Mouse (Mus musculus) embryonic facial prominence, embryonic 12.5 days (tissue): ENCODE results near the gene Mpzl2. TPM values are rescaled to one million over a fixed set of nuclear protein-coding genes. Genes with fewer than 3 reads are reported as not detected.

Source experiments
- ATAC-seq: fragments of 200-750 bp; cut with Nextera tagmentation; 2 replicates; pipeline ENCODE4 v1.8.0; 2017; ENCODE audit not compliant: insufficient number of reproducible peaks, insufficient read depth, low FRiP score, low TSS enrichment
- H3K27ac ChIP-seq: fragments of 300-500 bp; sonication (generic); 2 replicates; pipeline ENCODE4 v1.5.1; 2016; ENCODE audit warnings: mild to moderate bottlenecking
- H3K27me3 ChIP-seq: fragments of 300-500 bp; sonication (generic); 2 replicates; pipeline ENCODE4 v1.6.1; 2016; ENCODE audit warnings: mild to moderate bottlenecking, moderate library complexity
- H3K36me3 ChIP-seq: fragments of 300-500 bp; sonication (generic); 2 replicates; pipeline ENCODE4 v1.6.1; 2016; ENCODE audit warnings: mild to moderate bottlenecking
- H3K4me1 ChIP-seq: fragments of 300-500 bp; sonication (generic); 2 replicates; pipeline ENCODE4 v1.6.1; 2016
- H3K4me2 ChIP-seq: fragments of 300-500 bp; sonication (generic); replicated peaks from 2 replicates; pipeline ENCODE4 v1.6.1; 2016; ENCODE audit warnings: mild to moderate bottlenecking, moderate library complexity
- H3K4me3 ChIP-seq: fragments of 300-500 bp; sonication (generic); 2 replicates; pipeline ENCODE4 v1.5.1; 2016; ENCODE audit warnings: mild to moderate bottlenecking
- H3K9ac ChIP-seq: fragments of 300-500 bp; sonication (generic); 2 replicates; pipeline ENCODE4 v1.6.1; 2016; ENCODE audit warnings: mild to moderate bottlenecking, moderate library complexity
- H3K9me3 ChIP-seq: fragments of 300-500 bp; sonication (generic); 2 replicates; pipeline ENCODE4 v1.6.1; 2016; ENCODE audit warnings: mild to moderate bottlenecking, moderate library complexity
- WGBS: fragments of 180-500 bp; shearing (Covaris S2); methylation state at CpG from one replicate; pipeline ENCODE4 v1.1.7; 2016; 5-methylcytosine and 5-hydroxymethylcytosine counted together
- polyA plus RNA-seq: library from polyadenylated mRNA; unstranded; fragments of >200 nt; fragmentation: Nextera tagmentation; extraction: Ambion mirVana; gene quantifications from 2 replicates; pipeline ENCODE4 v1.2.1, GENCODE M21; 2016

Mpzl2 gene
- polyA plus RNA-seq, 1 experiment from 2014 or later: 11.3 TPM

DNA sequence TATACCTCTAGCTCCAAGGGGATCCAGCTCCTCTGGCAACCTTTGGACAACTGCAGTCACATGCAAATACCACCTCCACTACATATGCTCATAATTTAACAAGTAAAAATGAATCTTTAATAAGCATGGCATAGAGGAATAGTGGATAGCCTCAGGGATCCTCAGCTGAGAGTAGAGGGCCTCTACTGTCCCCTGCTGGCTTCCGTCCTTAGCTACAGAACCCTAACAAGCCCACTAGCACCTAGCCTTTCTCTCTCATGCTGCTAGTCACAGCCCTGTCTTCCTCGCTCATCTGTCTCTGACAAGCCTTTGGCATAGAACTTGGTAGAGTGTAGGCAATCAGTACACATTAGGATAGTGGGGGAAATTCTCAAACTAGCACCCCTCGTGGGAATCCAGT is 51.2 kb downstream of the Mpzl2 start:
- H3K9ac ChIP-seq: no peak overlapping the region
- no peak overlapping the region for H3K4me2 ChIP-seq
- no peaks in the 10 kb centered on the region for H3K4me1 ChIP-seq
- H3K4me3 ChIP-seq: no peak overlapping the region
- 70% methylated on average over 3 of the region's 3 CpGs for WGBS
- no peaks in the 10 kb centered on the region for H3K9me3 ChIP-seq
- no peak for ATAC-seq
- H3K27me3 ChIP-seq: 0 out of 2 replicates have a peak, but pooled peaks cover 2% of the 10 kb centered on the region
- no peak overlapping the region for H3K27ac ChIP-seq
- no peaks in the 10 kb centered on the region for H3K36me3 ChIP-seq

DNA sequence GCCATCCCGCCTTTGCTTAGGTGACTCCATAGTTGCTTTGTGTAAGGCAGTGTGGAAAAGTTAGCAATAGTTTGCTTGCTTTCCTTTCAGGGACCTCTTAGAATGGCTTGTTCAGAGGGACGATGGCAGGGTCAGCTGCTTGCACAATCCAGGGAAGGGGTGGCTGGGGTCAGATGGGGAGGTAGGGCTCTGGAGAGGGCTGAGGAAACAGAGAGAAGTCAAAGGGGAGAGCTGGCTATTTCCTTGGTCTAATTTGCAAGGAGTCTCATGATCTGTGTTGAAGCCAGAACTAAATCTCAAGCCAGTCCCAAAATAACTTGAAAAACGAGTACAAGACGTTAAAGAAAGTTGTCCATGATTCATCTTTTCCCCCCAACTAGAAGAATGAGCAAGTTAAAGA is 53.0 kb downstream of the Mpzl2 start:
- no peak overlapping the region for H3K4me2 ChIP-seq
- 67% methylated on average over 4 of the region's 4 CpGs for WGBS
- no peak overlapping the region for H3K9ac ChIP-seq
- ATAC-seq: no peak
- H3K4me1 ChIP-seq: no peaks in the 10 kb centered on the region
- H3K36me3 ChIP-seq: no peaks in the 10 kb centered on the region
- no peaks in the 10 kb centered on the region for H3K9me3 ChIP-seq
- no peak overlapping the region for H3K4me3 ChIP-seq
- H3K27me3 ChIP-seq: no peaks in the 10 kb centered on the region
- no peak overlapping the region for H3K27ac ChIP-seq

- no peak overlapping the region for H3K4me2 ChIP-seq
- 72% methylated on average over 6 of the region's 6 CpGs for WGBS
Observed at GRCm38 (mm10) chr9:45095149-45095937, 55.7 kb downstream of the Mpzl2 start.

DNA sequence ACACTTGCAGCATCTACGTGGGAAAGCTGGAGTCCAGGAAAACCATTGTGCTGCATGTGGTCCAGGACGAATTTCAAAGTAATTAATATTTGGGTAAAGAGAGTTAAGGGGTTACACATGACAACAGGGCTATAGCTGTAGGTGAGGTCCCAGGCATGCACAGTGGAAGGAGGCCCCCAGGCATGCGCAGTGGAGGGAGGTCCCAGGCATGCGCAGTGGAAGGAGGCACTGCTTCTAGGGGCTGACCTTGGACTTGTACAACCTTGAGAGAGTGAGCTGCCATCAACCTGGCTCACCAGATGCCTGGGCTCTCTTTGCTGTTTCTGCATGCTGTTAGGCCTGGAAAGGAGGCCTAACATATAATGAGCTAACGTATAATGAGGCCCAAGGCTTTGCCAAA is 58.3 kb downstream of the Mpzl2 start:
- ATAC-seq: no peak
- Histone ChIP-seq H3K27me3 (no peaks in the 10 kb centered on the region), H3K27ac (no peak overlapping the region), H3K4me2 (no peak overlapping the region), H3K9me3 (no peaks in the 10 kb centered on the region), H3K4me3 (no peak overlapping the region), H3K36me3 (no peaks in the 10 kb centered on the region), H3K4me1 (no peaks in the 10 kb centered on the region), H3K9ac (no peak overlapping the region)
- WGBS: 90% methylated on average over 5 of the region's 5 CpGs

More at GRCm38 (mm10) chr9:45095149-45095937, 55.7 kb downstream of the Mpzl2 start:
- H3K27me3 ChIP-seq: no peaks in the 10 kb centered on the region
- no peak overlapping the region for H3K27ac ChIP-seq
- no peak overlapping the region for H3K9ac ChIP-seq
- H3K36me3 ChIP-seq: no peaks in the 10 kb centered on the region
- H3K4me3 ChIP-seq: no peak overlapping the region
- no peaks in the 10 kb centered on the region for H3K9me3 ChIP-seq
- H3K4me1 ChIP-seq: no peaks in the 10 kb centered on the region
- ATAC-seq: no peak

DNA sequence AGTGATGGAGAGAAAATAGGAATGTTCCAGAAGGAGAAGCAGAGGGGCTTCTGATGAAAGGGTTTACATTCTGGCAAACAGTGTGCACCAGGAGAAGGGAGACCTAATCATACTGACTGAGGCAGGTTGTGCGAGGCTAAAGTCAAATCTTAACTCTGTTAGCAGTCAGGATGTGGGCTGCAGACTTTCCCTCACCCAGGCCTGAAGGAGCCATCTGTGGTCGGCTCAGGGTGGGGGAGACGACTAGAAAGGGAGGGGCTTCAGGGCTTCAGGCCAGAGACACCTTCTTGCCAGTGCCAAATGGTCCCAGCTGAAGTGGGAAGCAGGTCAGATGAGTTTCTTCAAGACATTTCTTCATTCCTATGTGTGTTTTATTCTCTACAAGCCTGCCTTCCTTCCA is 58.8 kb downstream of the Mpzl2 start:
- Histone ChIP-seq H3K9me3 (no peaks in the 10 kb centered on the region), H3K27me3 (no peaks in the 10 kb centered on the region), H3K9ac (no peak overlapping the region), H3K4me2 (no peak overlapping the region), H3K27ac (no peak overlapping the region), H3K4me1 (no peaks in the 10 kb centered on the region), H3K4me3 (no peak overlapping the region), H3K36me3 (no peaks in the 10 kb centered on the region)
- WGBS: 58% methylated on average over 3 of the region's 3 CpGs
- no peak for ATAC-seq

DNA sequence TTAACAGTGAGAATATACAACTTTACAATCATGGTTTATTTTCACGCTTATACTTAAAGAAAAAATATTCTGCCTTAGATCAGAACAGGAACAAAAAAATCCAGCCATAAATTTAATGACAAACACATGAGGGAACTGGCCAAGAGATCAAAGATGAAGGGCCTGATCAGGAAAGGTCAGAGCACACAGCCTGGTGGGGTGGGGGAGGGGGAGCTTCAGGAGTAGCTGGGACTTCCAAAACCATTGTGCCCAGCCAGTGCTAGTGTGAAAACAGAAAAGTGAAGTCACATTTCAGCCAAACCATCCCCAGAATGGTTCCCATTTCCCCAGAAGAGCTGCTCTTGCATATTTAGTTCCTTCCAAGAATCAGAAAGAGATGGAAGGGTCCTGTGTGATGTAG is 62.9 kb downstream of the Mpzl2 start:
- no peak for ATAC-seq
- Histone ChIP-seq H3K9ac (no peak overlapping the region), H3K4me1 (no peaks in the 10 kb centered on the region), H3K4me3 (no peak overlapping the region), H3K27me3 (no peaks in the 10 kb centered on the region), H3K36me3 (no peaks in the 10 kb centered on the region), H3K4me2 (no peak overlapping the region), H3K27ac (no peak overlapping the region), H3K9me3 (no peaks in the 10 kb centered on the region)
- WGBS: 45% methylated on average over 1 of the region's 1 CpGs

DNA sequence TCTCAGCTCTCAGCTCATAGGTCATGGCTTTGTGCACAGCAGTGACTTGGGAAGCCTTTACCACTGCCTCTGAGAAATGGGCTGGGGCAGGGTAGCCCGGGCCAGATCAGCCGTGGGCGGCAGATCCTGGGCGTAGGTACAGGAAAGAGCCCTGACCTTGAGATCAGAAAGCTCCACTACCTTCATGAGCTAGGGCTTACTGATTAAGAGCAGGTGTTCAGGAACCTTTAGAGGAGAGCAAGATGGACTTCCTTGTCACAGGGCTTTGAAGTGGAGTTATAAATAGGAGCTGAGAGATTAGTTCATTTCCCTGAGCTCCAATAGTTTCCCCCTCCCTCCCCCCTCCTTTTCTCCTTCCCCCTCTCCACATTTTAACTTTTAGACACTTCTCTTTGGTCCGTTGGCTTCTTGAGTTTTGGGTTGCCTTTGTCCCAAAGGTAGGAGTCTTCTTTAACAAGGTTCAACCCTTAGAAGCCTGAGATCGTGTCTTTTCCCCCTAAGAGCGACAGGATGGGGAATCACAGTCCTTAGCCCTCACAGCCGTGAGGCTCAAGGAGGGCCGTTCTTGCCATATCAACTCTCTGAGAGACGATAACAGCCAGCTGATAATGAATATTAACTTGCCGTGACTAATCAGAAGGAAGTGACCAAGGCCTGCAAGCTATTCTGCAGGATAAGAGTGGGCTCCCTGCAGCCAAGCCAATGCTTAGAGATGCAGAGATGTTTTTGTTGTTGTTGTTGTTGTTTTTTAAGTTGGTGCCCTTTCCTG is 63.8 kb downstream of the Mpzl2 start:
- no peak overlapping the region for H3K4me3 ChIP-seq
- no peaks in the 10 kb centered on the region for H3K27me3 ChIP-seq
- H3K27ac ChIP-seq: no peak overlapping the region
- H3K9ac ChIP-seq: no peak overlapping the region
- H3K36me3 ChIP-seq: no peaks in the 10 kb centered on the region
- H3K4me1 ChIP-seq: no peaks in the 10 kb centered on the region
- WGBS: 42% methylated on average over 11 of the region's 11 CpGs
- no peak for ATAC-seq
- no peaks in the 10 kb centered on the region for H3K9me3 ChIP-seq
- H3K4me2 ChIP-seq: no peak overlapping the region

Other genes with a start within 250 kb of the Mpzl2 start
- 3.8 and 4.1 TPM in 2 replicates for gene Tmem25, start 240.5 kb upstream of the Mpzl2 start, polyA plus RNA-seq
- 0.40 TPM in 1 of 2 replicates, not detected in the other for gene Ttc36, start 236.7 kb upstream of the Mpzl2 start, polyA plus RNA-seq
- gene Kmt2a, start 158.5 kb upstream of the Mpzl2 start, polyA plus RNA-seq: 23.5 and 24.4 TPM in 2 replicates
- gene Atp5l, start 119.1 kb upstream of the Mpzl2 start, polyA plus RNA-seq: 538 and 574 TPM in 2 replicates
- gene Ube4a, start 74.2 kb upstream of the Mpzl2 start, polyA plus RNA-seq: 25.7 and 26.3 TPM in 2 replicates
- not detected in 2 replicates for gene Cd3g, start 59.4 kb upstream of the Mpzl2 start, polyA plus RNA-seq
- gene Cd3d, start 58.0 kb upstream of the Mpzl2 start, polyA plus RNA-seq: not detected in 2 replicates
- not detected in 2 replicates for gene Cd3e, start 30.2 kb upstream of the Mpzl2 start, polyA plus RNA-seq
- gene Mpzl3, start 15.4 kb downstream of the Mpzl2 start, polyA plus RNA-seq: 1.7 and 1.9 TPM in 2 replicates
- gene Jaml, start 39.4 kb downstream of the Mpzl2 start, polyA plus RNA-seq: 0.23 and 0.38 TPM in 2 replicates
- 5.4 and 5.7 TPM in 2 replicates for gene Scn2b, start 78.0 kb downstream of the Mpzl2 start, polyA plus RNA-seq
- 0.35 and 0.41 TPM in 2 replicates for gene Scn4b, start 98.6 kb downstream of the Mpzl2 start, polyA plus RNA-seq
- gene BC049352, start 142.2 kb downstream of the Mpzl2 start, polyA plus RNA-seq: 0.36 and 0.38 TPM in 2 replicates
- 0.22 and 0.56 TPM in 2 replicates for gene Tmprss4, start 164.3 kb downstream of the Mpzl2 start, polyA plus RNA-seq
- 0.45 and 0.60 TPM in 2 replicates for gene Il10ra, start 229.3 kb downstream of the Mpzl2 start, polyA plus RNA-seq